Mouse (Mus musculus) midbrain, embryonic 11.5 days (tissue): ENCODE results near the gene Atp1a2. TPM values are rescaled to one million over a fixed set of nuclear protein-coding genes. Genes with fewer than 3 reads are reported as not detected.

Source experiments
- ATAC-seq: fragments of 200-750 bp; cut with Nextera tagmentation; 2 replicates; pipeline ENCODE4 v1.8.0; 2017; ENCODE audit warnings: moderate TSS enrichment, moderate library complexity; ENCODE audit not compliant: low FRiP score
- DNase-seq: peaks from one replicate; pipeline ENCODE4 v3.0.0; 2015; ENCODE audit warnings: low spot score; ENCODE audit errors: missing footprints
- H3K27ac ChIP-seq: fragments of 300-500 bp; sonication (generic); 2 replicates; pipeline ENCODE4 v1.5.1; 2014; ENCODE audit warnings: low read depth, low read length
- H3K27me3 ChIP-seq: fragments of 300-500 bp; sonication (generic); 2 replicates; pipeline ENCODE4 v1.6.1; 2014; ENCODE audit warnings: mild to moderate bottlenecking, low read length, moderate library complexity, mixed read lengths; ENCODE audit not compliant: control insufficient read depth, insufficient read depth
- H3K36me3 ChIP-seq: fragments of 300-500 bp; sonication (generic); 2 replicates; pipeline ENCODE4 v1.6.1; 2014; ENCODE audit warnings: mild to moderate bottlenecking, low read length, moderate library complexity, mixed read lengths; ENCODE audit not compliant: control insufficient read depth, insufficient read depth
- H3K4me1 ChIP-seq: fragments of 300-500 bp; sonication (generic); 2 replicates; pipeline ENCODE4 v1.6.1; 2014; ENCODE audit warnings: low read length; ENCODE audit not compliant: control insufficient read depth, insufficient read depth
- H3K4me2 ChIP-seq: fragments of 300-500 bp; sonication (generic); 2 replicates; pipeline ENCODE4 v1.6.1; 2014; ENCODE audit warnings: mild to moderate bottlenecking, moderate library complexity
- H3K4me3 ChIP-seq: fragments of 300-500 bp; sonication (generic); 2 replicates; pipeline ENCODE4 v1.5.1; 2014; ENCODE audit warnings: low read depth, low read length
- H3K9ac ChIP-seq: fragments of 300-500 bp; sonication (generic); 2 replicates; pipeline ENCODE4 v1.6.1; 2014; ENCODE audit warnings: low read length
- H3K9me3 ChIP-seq: fragments of 300-500 bp; sonication (generic); 2 replicates; pipeline ENCODE4 v1.6.1; 2016; ENCODE audit warnings: low read length; ENCODE audit not compliant: control insufficient read depth
- WGBS: fragments of 180-500 bp; shearing (Covaris S2); extraction: QIAGEN DNeasy Blood & Tissue Kit; methylation state at CpG from one replicate; pipeline ENCODE4 v1.1.7; 2014; 5-methylcytosine and 5-hydroxymethylcytosine counted together
- polyA plus RNA-seq: library from polyadenylated mRNA; unstranded; fragments of >200 nt; fragmentation: Nextera tagmentation; extraction: Ambion mirVana; gene quantifications from 2 replicates; pipeline ENCODE4 v1.2.1, GENCODE M21; 2014

Atp1a2 gene
- polyA plus RNA-seq, 1 experiment from 2014 or later, result 1.4 TPM

- Histone ChIP-seq H3K36me3 (no peaks in the 10 kb centered on the region), H3K4me3 (no peak overlapping the region), H3K4me2 (no peak overlapping the region), H3K27me3 (no peaks in the 10 kb centered on the region), H3K9me3 (no peaks in the 10 kb centered on the region), H3K4me1 (peaks cover 9% of the 10 kb centered on the region), H3K9ac (no peak overlapping the region), H3K27ac (no peak overlapping the region)
- DNase-seq (no peak), ATAC-seq (no peak)
- WGBS, result 69% methylated on average over 5 of the region's 5 CpGs
Observed at GRCm38 (mm10) chr1:172274547-172274946, 23.3 kb downstream of the Atp1a2 start.

DNA sequence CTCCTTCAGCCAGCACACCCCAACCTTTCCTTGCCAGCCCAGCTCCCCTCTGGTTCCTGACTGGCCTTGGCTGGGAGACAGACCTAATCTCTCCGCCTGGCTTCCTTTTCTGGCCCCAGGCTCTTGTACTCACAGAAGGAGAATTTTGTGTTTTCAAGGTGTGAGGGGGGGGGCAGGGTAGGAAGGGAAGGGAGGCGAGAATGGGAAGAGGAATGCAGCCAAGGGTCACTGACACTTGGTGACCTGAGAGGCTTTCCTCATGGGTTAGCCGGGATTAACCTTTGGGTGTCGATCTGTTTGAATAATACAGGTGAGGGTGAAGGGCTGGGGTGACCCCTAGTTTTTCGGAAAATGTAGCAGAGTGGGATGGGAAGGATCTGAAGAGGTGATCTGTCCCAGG is 23.7 kb downstream of the Atp1a2 start:
- no peak overlapping the region for H3K27ac ChIP-seq
- 43% methylated on average over 5 of the region's 5 CpGs for WGBS
- no peak for ATAC-seq

DNA sequence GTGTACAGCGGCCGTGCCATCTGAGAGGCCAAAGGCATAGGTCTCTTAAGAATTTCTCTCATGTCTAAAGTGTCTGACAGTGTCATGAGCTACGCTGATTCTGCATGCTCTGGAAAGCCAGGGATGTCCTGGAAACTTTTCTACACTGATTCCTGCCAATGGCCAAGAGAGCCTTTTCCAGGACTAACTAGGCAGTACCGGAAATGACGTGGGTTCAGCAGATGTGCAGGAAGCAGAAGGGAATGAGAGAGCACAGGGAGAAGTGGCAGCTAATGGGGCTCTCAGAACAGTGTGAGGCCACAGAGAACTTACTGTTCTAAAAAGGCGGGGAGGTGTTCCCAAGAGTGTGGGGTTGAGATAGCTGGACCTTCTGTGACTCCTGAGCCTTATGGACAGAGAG is 24.5 kb downstream of the Atp1a2 start:
- WGBS, result 93% methylated on average over 6 of the region's 6 CpGs
- Histone ChIP-seq H3K27ac (no peak overlapping the region), H3K27me3 (no peaks in the 10 kb centered on the region), H3K4me1 (peaks cover 9% of the 10 kb centered on the region), H3K9ac (no peak overlapping the region), H3K4me3 (no peak overlapping the region), H3K4me2 (no peak overlapping the region), H3K9me3 (no peaks in the 10 kb centered on the region), H3K36me3 (no peaks in the 10 kb centered on the region)
- ATAC-seq (no peak), DNase-seq (no peak)

More for the DNA sequence above, 23.7 kb downstream of the Atp1a2 start:
- H3K4me2 ChIP-seq, result no peak overlapping the region
- peaks cover 9% of the 10 kb centered on the region for H3K4me1 ChIP-seq
- no peaks in the 10 kb centered on the region for H3K27me3 ChIP-seq
- H3K9ac ChIP-seq, result no peak overlapping the region
- DNase-seq, result no peak
- no peaks in the 10 kb centered on the region for H3K9me3 ChIP-seq
- no peak overlapping the region for H3K4me3 ChIP-seq
- no peaks in the 10 kb centered on the region for H3K36me3 ChIP-seq

- no peak for DNase-seq
- ATAC-seq, result peak; percentile 94
- peaks cover 9% of the 10 kb centered on the region for H3K4me1 ChIP-seq
- H3K4me2 ChIP-seq, result peak overlapping the region; percentile 9; the same call in 1 of the 2 replicates
- H3K9me3 ChIP-seq, result no peaks in the 10 kb centered on the region
- no peaks in the 10 kb centered on the region for H3K27me3 ChIP-seq
- no peaks in the 10 kb centered on the region for H3K36me3 ChIP-seq
- 39% methylated on average over 10 of the region's 10 CpGs for WGBS
- peak overlapping the region; percentile 20; the same call in 1 of the 2 replicates for H3K9ac ChIP-seq
- no peak overlapping the region for H3K4me3 ChIP-seq
- no peak overlapping the region for H3K27ac ChIP-seq
Observed at GRCm38 (mm10) chr1:172271765-172272164, 26.1 kb downstream of the Atp1a2 start.

GRCm38 (mm10) chr1:172271208-172271607 is 26.7 kb downstream of the Atp1a2 start:
- 79% methylated on average over 3 of the region's 3 CpGs for WGBS
- DNase-seq (peak; percentile 86), ATAC-seq (peak; percentile 59)
- peaks cover 9% of the 10 kb centered on the region for H3K4me1 ChIP-seq
- H3K36me3 ChIP-seq, result no peaks in the 10 kb centered on the region
- H3K27ac ChIP-seq, result peak overlapping the region; percentile 20; the same call in 1 of the 2 replicates
- no peaks in the 10 kb centered on the region for H3K27me3 ChIP-seq
- no peaks in the 10 kb centered on the region for H3K9me3 ChIP-seq
- H3K9ac ChIP-seq, result no peak overlapping the region
- H3K4me2 ChIP-seq, result no peak overlapping the region
- H3K4me3 ChIP-seq, result no peak overlapping the region

GRCm38 (mm10) chr1:172261477-172262078 is 36.3 kb downstream of the Atp1a2 start, which contains the start of gene Igsf8:
Gene Igsf8 (plus strand): TSS chr1:172261641.
- no peak within 1 kb of the TSS for H3K4me3 ChIP-seq

DNA sequence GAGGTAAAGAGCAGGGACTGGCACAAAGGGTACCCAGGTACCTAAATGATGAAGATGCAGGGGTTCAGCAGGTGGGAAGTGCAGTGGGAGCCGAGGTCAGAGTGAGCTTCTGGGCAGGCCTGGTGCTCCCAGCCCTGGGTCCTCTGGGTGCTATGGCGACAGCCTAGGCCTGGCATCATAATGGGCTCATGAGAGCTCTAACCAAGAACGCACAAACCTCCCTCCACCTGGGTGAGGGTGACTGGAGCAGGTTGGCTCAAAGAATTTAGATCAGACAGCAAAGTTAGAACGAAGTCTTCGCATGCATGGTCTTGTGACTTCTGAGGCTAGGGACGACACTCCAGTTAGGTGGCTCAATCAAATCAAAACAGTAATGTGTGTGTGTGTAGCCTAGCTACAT is 39.5 kb downstream of the Atp1a2 start, which contains the start of gene Atp1a4:
Gene Atp1a4, minus strand, starts transcription at position 101 of the 400 bp plus-strand sequence.
- WGBS, result 89% methylated on average over 6 of the region's 6 CpGs
- no peak within 1 kb of the TSS for H3K9ac ChIP-seq
- no peaks in the 10 kb centered on the region for H3K9me3 ChIP-seq
- H3K36me3 ChIP-seq, result no peaks in the 10 kb centered on the region
- DNase-seq (no peak), ATAC-seq (no peak)
- H3K27ac ChIP-seq, result no peak within 1 kb of the TSS
- no peaks in the 10 kb centered on the region for H3K27me3 ChIP-seq
- no peak within 1 kb of the TSS for H3K4me3 ChIP-seq
- peaks cover 7% of the 10 kb centered on the region; the same call in 1 of the 2 replicates for H3K4me1 ChIP-seq
- no peak within 1 kb of the TSS for H3K4me2 ChIP-seq

More at GRCm38 (mm10) chr1:172261477-172262078, 36.3 kb downstream of the Atp1a2 start, which contains the start of gene Igsf8:
- Histone ChIP-seq H3K36me3 (no peaks in the 10 kb centered on the region), H3K4me1 (peaks cover 7% of the 10 kb centered on the region; the same call in 1 of the 2 replicates), H3K27me3 (no peaks in the 10 kb centered on the region), H3K27ac (peak within 1 kb of the TSS; percentile 72), H3K4me2 (no peak within 1 kb of the TSS), H3K9me3 (peaks cover 3% of the 10 kb centered on the region; the same call in 1 of the 2 replicates), H3K9ac (no peak within 1 kb of the TSS)
- 18% methylated on average over 8 of the region's 8 CpGs for WGBS
- peak; percentile 70 for ATAC-seq
- DNase-seq, result peak; percentile 90

DNA sequence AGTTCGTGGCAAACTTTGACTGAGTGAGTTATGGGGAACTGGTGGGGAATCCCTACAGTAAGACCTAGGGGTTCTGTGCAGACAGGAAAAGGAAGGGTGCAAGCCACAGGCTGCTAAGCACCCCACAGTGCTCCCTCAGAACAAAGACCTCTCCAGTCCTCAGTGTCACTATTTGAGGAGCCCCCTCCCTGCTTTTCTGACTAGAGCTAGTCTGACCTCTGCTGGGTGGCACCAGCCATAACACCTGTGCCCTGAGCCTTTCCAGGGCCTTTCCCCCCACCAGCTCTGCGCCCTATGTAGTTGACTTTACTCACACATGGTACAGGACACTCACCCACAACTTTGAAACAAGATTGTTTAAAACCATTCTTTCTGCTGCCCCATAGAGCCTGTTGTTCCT is 50.2 kb downstream of the Atp1a2 start:
- WGBS, result 49% methylated on average over 2 of the region's 2 CpGs
- no peaks in the 10 kb centered on the region for H3K36me3 ChIP-seq
- H3K27me3 ChIP-seq, result peaks cover 5% of the 10 kb centered on the region
- no peak overlapping the region for H3K4me2 ChIP-seq
- H3K4me1 ChIP-seq, result peaks cover 5% of the 10 kb centered on the region
- ATAC-seq (peak; percentile 69), DNase-seq (peak; percentile 87)
- no peak overlapping the region for H3K27ac ChIP-seq
- H3K9ac ChIP-seq, result no peak overlapping the region
- H3K9me3 ChIP-seq, result no peaks in the 10 kb centered on the region
- no peak overlapping the region for H3K4me3 ChIP-seq

DNA sequence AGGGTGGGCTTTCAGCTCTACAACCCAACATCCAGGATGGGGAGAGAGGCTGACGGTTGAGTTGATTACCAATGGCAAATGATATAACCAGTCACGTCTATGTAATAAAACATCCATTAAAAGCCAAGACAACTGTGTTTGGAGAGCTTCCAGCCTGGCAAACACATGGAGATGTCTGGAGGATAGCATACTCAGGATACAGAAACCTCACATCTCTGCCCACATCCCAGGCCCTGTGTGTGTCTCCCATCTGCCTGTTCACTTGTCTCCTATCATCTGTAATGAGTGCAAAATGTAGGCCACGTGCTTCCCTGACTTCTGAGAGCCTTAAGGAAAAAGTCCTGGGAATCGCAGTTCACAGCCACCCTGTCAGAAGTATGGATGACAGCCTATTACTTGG is 50.6 kb downstream of the Atp1a2 start:
- H3K27ac ChIP-seq, result no peak overlapping the region
- WGBS, result 67% methylated on average over 4 of the region's 4 CpGs
- no peak overlapping the region for H3K9ac ChIP-seq
- H3K4me1 ChIP-seq, result peaks cover 9% of the 10 kb centered on the region
- H3K27me3 ChIP-seq, result peaks cover 5% of the 10 kb centered on the region
- ATAC-seq, result no peak; the same call in 1 of the 2 replicates
- no peaks in the 10 kb centered on the region for H3K9me3 ChIP-seq
- no peak overlapping the region for H3K4me3 ChIP-seq
- no peak overlapping the region for H3K4me2 ChIP-seq
- H3K36me3 ChIP-seq, result no peaks in the 10 kb centered on the region
- no peak for DNase-seq
